ENCODE assay signal across 11 mouse cellular contexts in genomic region chr6:8759901-8760300, GRCm38 (mm10).
"Had no signal": no experiment of that assay in that cellular context is flagged by ENCODE, and none has a peak within 500 bp of the region (broad histone marks: within the 10 kb centered on the region; RNA-seq: fewer than 3 reads in every experiment).

No protein-coding gene starts in this region.

- H3K4me2 ChIP-seq: limb, embryonic 15.5 days; liver, embryonic 13.5 days; midbrain, embryonic 13.5 days had no signal

- DNase-seq: kidney, adult 9 months; kidney, postnatal 36 days; layer of hippocampus, adult 9-11 months; layer of hippocampus, postnatal 36 days; liver, embryonic 13.5 days; liver, postnatal 0 days; right cerebral cortex, postnatal 14 days; thymus, postnatal 36 days had no signal

- H3K27ac ChIP-seq: kidney, postnatal 0 days; limb, embryonic 15.5 days; liver, embryonic 13.5 days; midbrain, embryonic 13.5 days had no signal

- H3K4me3 ChIP-seq: limb, embryonic 15.5 days; liver, embryonic 13.5 days; midbrain, embryonic 13.5 days had no signal

- H3K36me3 ChIP-seq: limb, embryonic 15.5 days; liver, embryonic 13.5 days; midbrain, embryonic 13.5 days had no signal

- H3K4me1 ChIP-seq: limb, embryonic 15.5 days; midbrain, embryonic 13.5 days had no signal

- H3K9ac ChIP-seq: limb, embryonic 15.5 days; liver, embryonic 13.5 days; liver, postnatal 0 days; midbrain, embryonic 13.5 days had no signal

- H3K9me3 ChIP-seq: limb, embryonic 15.5 days; liver, embryonic 13.5 days; midbrain, embryonic 13.5 days had no signal

- ATAC-seq: liver, postnatal 0 days; midbrain, embryonic 13.5 days had no signal

- H3K27me3 ChIP-seq: limb, embryonic 15.5 days; liver, embryonic 13.5 days; midbrain, embryonic 13.5 days had no signal
